Mouse (Mus musculus) thymus, adult 2 months (tissue): ENCODE measurements around the gene Tpra1. TPM values are rescaled to one million over a fixed set of nuclear protein-coding genes. Genes with fewer than 3 reads are reported as not detected.
A peak's percentile ranks its signal among the peaks of the same experiment; 100 is the strongest.

Experiments used
- DNase-seq: peaks from one replicate; pipeline ENCODE4 v3.0.0; 2021
- H3K27ac ChIP-seq: fragments of 200-500 bp; 2 replicates; pipeline ENCODE4 v1.5.1; 2012; ENCODE audit warnings: low read length, control low read depth; ENCODE audit not compliant: control insufficient read depth, insufficient read depth
- H3K27me3 ChIP-seq: fragments of 200-500 bp; 2 replicates; pipeline ENCODE4 v1.6.1; 2012; ENCODE audit warnings: mild to moderate bottlenecking, low read length, moderate library complexity, mixed read lengths; ENCODE audit not compliant: control insufficient read depth, insufficient read depth
- H3K36me3 ChIP-seq: fragments of 200-500 bp; 2 replicates; pipeline ENCODE4 v1.6.1; 2012; ENCODE audit warnings: mild to moderate bottlenecking, low read length, moderate library complexity; ENCODE audit not compliant: control insufficient read depth, insufficient read depth
- H3K4me1 ChIP-seq: fragments of 200-500 bp; replicated peaks from 2 replicates; pipeline ENCODE4 v1.6.1; 2012; ENCODE audit warnings: low read length; ENCODE audit not compliant: control insufficient read depth, insufficient read depth
- H3K4me3 ChIP-seq: fragments of 200-500 bp; 2 replicates; pipeline ENCODE4 v1.5.1; 2012; ENCODE audit warnings: mild to moderate bottlenecking, low read length, control low read depth, moderate library complexity; ENCODE audit not compliant: control insufficient read depth, insufficient read depth
- CTCF ChIP-seq: fragments of 200-500 bp; IDR thresholded peaks from 2 replicates; pipeline ENCODE4 v1.5.1; 2012; ENCODE audit warnings: mild to moderate bottlenecking, control low read depth, low read length, moderate library complexity, borderline replicate concordance; ENCODE audit not compliant: control insufficient read depth, poor library complexity, insufficient read depth; ENCODE audit errors: extremely low read depth
- POLR2A ChIP-seq: fragments of 200-500 bp; IDR thresholded peaks from 2 replicates; pipeline ENCODE4 v1.6.1; 2012; ENCODE audit warnings: mild to moderate bottlenecking, low read length, control low read depth, moderate library complexity; ENCODE audit not compliant: control insufficient read depth, poor library complexity, insufficient read depth; ENCODE audit errors: extremely low read depth
- WGBS: fragments of 180-500 bp; shearing (Covaris S2); methylation state at CpG from one replicate; pipeline ENCODE4 v1.1.7; 2018; 5-methylcytosine and 5-hydroxymethylcytosine counted together
- polyA plus RNA-seq: library from polyadenylated mRNA; depleted of rRNA; stranded (reverse); fragments of >200 nt; gene quantifications from 2 replicates; pipeline ENCODE4 v1.2.3, GENCODE M21; 2012

Gene Tpra1
- polyA plus RNA-seq, 1 experiment: 366 TPM

DNA sequence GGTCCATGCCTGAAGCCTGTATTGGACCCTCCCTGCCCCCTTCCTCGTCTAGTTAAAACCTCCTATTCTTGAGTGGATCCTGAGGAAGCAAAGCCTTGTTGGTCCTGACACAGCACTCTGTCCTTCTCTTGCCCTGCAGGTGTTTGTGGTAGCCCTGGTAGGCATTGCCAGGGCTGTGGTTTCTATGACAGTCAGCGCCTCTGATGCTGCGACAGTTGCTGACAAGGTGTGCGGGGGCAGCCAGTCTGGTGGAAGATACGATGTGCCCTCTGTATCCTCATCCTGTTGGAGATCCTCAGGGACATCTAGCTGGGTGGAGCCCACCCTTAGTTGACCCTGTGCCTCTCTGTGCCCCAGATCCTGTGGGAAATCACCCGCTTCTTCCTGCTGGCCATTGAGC is 7.1 kb downstream of the Tpra1 start:
- Histone ChIP-seq H3K27me3 (no peaks in the 10 kb centered on the region), H3K27ac (no peak overlapping the region), H3K36me3 (no peaks in the 10 kb centered on the region), H3K4me1 (peaks cover 23% of the 10 kb centered on the region), H3K4me3 (no peak overlapping the region)
- 19% methylated on average over 6 of the region's 6 CpGs for WGBS
- no peak for DNase-seq
- TF ChIP-seq CTCF (no peak), POLR2A (no peak)

DNA sequence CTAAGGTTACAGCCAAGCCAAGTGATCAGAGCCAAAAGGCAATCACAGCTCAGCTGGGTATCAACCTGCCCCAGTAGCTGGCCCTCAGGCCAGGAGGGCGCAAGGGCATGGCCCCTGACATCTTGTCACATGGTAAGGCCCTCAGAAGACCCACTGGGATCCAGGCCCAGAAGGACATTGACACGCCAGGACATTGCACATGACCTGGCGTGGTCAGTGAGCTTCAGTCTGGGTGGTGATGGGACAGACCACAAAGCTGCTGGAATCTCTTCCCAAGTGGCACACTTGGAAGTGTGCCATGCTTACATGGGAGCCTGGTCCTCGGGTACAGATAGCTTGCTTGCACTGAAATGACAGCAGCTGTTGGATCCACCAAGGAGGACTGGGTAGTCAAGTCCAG is 11.0 kb downstream of the Tpra1 start:
- Histone ChIP-seq H3K36me3 (no peaks in the 10 kb centered on the region), H3K4me1 (peaks cover 10% of the 10 kb centered on the region)
- no peak for DNase-seq

GRCm38 (mm10) chr6:88913440-88913839 is 11.4 kb downstream of the Tpra1 start:
- H3K36me3 ChIP-seq: no peaks in the 10 kb centered on the region
- peaks cover 10% of the 10 kb centered on the region for H3K4me1 ChIP-seq
- no peak for DNase-seq
- no peak overlapping the region for H3K27ac ChIP-seq
- TF ChIP-seq CTCF (no peak), POLR2A (no peak)
- no peaks in the 10 kb centered on the region for H3K27me3 ChIP-seq
- no peak overlapping the region for H3K4me3 ChIP-seq

More for the DNA sequence above, 11.0 kb downstream of the Tpra1 start:
- Histone ChIP-seq H3K27me3 (no peaks in the 10 kb centered on the region), H3K27ac (no peak overlapping the region), H3K4me3 (no peak overlapping the region)
- TF ChIP-seq CTCF (no peak), POLR2A (no peak)
- 95% methylated on average over 4 of the region's 4 CpGs for WGBS

DNA sequence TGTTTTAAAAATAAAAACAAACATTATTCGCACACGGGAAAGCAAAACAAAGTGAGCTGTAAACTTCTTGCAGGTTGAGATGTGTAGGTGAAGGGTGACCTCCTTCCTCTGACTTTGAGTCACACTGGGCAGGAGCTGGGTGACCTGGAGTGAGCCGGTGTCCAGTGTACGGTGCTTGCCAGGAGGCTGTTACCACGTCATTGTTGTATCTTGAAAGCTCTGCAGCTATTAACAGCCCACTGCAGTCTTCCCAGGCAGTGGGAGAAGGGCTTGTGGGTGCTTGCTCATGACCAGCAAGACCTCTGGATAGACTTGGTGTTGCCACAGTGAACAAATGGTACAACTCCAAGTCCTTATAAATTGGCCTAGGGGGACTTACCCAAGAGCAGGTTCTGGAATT is 12.7 kb downstream of the Tpra1 start:
- Histone ChIP-seq H3K4me3 (no peak overlapping the region), H3K27me3 (no peaks in the 10 kb centered on the region), H3K27ac (no peak overlapping the region), H3K36me3 (no peaks in the 10 kb centered on the region), H3K4me1 (no peaks in the 10 kb centered on the region)
- WGBS: 92% methylated on average over 5 of the region's 5 CpGs
- DNase-seq: no peak
- no peak for TF ChIP-seq POLR2A
- no peak for TF ChIP-seq CTCF

DNA sequence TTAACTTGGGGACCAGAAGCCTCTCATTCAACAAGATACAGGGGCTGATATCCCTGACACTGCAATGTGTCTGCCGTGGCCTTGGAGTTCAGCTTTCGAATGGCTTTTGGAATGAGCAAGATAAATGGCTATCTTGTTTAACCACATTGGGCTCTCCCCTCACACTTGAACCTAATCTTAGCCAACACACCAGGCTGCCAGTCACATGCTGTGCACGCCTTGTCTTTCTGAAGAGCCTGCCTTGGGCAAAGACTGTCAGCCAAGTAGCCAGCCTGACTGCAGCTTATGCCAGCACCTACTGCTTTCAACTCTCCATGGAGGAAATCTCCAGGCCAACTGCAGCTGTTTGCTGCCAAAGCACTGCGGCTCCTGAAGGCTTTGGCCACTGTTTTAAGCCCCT is 13.5 kb downstream of the Tpra1 start:
- DNase-seq: no peak
- Histone ChIP-seq H3K27ac (no peak overlapping the region), H3K27me3 (no peaks in the 10 kb centered on the region), H3K4me3 (no peak overlapping the region), H3K4me1 (no peaks in the 10 kb centered on the region), H3K36me3 (no peaks in the 10 kb centered on the region)
- 95% methylated on average over 4 of the region's 4 CpGs for WGBS
- TF ChIP-seq POLR2A: no peak
- no peak for TF ChIP-seq CTCF

DNA sequence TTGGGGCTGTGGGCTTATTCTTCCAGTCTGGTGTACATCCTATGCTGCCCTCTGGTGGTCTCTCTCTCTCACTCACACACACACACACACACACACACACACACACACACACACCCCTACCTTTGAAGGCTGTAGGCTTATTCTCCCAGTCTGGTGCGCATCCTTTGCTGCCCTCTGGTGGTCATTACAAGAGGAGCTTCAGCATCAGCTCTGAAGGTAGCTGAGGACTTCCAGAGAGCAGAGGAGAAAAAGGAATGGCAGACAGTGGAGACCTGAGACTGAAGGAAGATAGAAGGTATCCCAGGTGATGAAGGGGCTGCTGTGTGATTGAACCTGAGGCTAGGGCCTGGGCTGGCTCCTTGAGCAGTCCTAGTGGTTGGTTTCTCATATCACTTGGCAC is 14.1 kb downstream of the Tpra1 start:
- H3K36me3 ChIP-seq: no peaks in the 10 kb centered on the region
- TF ChIP-seq CTCF (peak; percentile 73; the same call in 1 of the 2 replicates), POLR2A (no peak)
- 67% methylated on average over 1 of the region's 1 CpGs for WGBS
- peak; percentile 57 for DNase-seq
- no peak overlapping the region for H3K27ac ChIP-seq
- no peaks in the 10 kb centered on the region for H3K4me1 ChIP-seq
- no peaks in the 10 kb centered on the region for H3K27me3 ChIP-seq
- H3K4me3 ChIP-seq: no peak overlapping the region

DNA sequence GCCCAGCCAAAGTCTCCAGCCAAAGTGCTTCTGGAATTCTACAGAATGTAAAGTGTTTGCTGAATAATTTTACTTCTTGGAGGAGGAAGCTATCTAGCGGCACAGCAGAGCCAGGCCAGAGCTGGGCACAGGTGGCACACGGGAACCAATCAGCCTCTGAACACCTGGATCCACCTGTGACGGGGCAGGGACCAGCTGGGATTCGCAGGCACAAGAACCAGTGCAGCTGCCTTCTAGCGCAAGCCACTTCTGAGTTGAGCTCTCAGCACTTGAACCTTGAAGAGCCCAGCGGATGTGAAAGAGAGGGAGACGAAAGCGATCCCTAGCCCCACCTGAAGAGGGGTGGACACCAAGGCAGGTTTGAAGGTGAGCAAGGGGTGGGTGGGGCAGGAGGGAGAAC is 16.8 kb downstream of the Tpra1 start:
- no peak for DNase-seq
- peaks cover under 1% of the 10 kb centered on the region; the same call in 1 of the 2 replicates for H3K4me1 ChIP-seq
- H3K27me3 ChIP-seq: no peaks in the 10 kb centered on the region
- TF ChIP-seq CTCF (no peak), POLR2A (no peak)
- H3K4me3 ChIP-seq: no peak overlapping the region
- H3K27ac ChIP-seq: no peak overlapping the region
- H3K36me3 ChIP-seq: no peaks in the 10 kb centered on the region
- WGBS: 93% methylated on average over 8 of the region's 8 CpGs
